Mouse (Mus musculus) fat pad, adult 2 months (tissue): Measurements from ENCODE around the gene Pick1.
"Not testable (repeated sequence)": the region's sequence is repeated elsewhere in the genome, so short reads cannot be mapped to it uniquely, and the experiment has no call there.

ENCODE experiments used
- DNase-seq: peaks from one replicate; pipeline ENCODE4 v3.0.0-alpha.2; 2011; ENCODE audit warnings: low read depth, low spot score; ENCODE audit errors: extremely low read depth

The Pick1 gene

GRCm38 (mm10) chr15:79224685-79225084, 4.3 kb upstream of the Pick1 start:
- no peak for DNase-seq

GRCm38 (mm10) chr15:79225780-79226179, 3.2 kb upstream of the Pick1 start:
- not testable (repeated sequence) for DNase-seq

GRCm38 (mm10) chr15:79235268-79235667, 6.3 kb downstream of the Pick1 start:
- DNase-seq = no peak

GRCm38 (mm10) chr15:79238036-79238435, 9.1 kb downstream of the Pick1 start:
- DNase-seq = no peak

GRCm38 (mm10) chr15:79242574-79243233, 13.7 kb downstream of the Pick1 start:
- DNase-seq = no peak

GRCm38 (mm10) chr15:79243234-79244042, 14.5 kb downstream of the Pick1 start:
- DNase-seq = no peak

- DNase-seq = no peak
Observed at GRCm38 (mm10) chr15:79244071-79244893, 15.3 kb downstream of the Pick1 start.

- no peak for DNase-seq
Observed at GRCm38 (mm10) chr15:79245321-79245720, 16.3 kb downstream of the Pick1 start.

- no peak for DNase-seq
Observed at GRCm38 (mm10) chr15:79250236-79250635, 21.3 kb downstream of the Pick1 start.

GRCm38 (mm10) chr15:79251168-79251567, 22.2 kb downstream of the Pick1 start:
- DNase-seq = no peak

- no peak for DNase-seq
Observed at GRCm38 (mm10) chr15:79251781-79252491, 23.0 kb downstream of the Pick1 start.

GRCm38 (mm10) chr15:79252580-79252979, 23.6 kb downstream of the Pick1 start:
- DNase-seq = no peak

GRCm38 (mm10) chr15:79254661-79255060, 25.7 kb downstream of the Pick1 start, which contains the start of gene Slc16a8:
TSS of gene Slc16a8 (minus strand) at chr15:79254761.
- DNase-seq = no peak

- DNase-seq = no peak
Observed at GRCm38 (mm10) chr15:79258521-79258920, 29.5 kb downstream of the Pick1 start.

GRCm38 (mm10) chr15:79261095-79261725, 32.2 kb downstream of the Pick1 start:
- DNase-seq = no peak

GRCm38 (mm10) chr15:79261757-79262156, 32.8 kb downstream of the Pick1 start:
- no peak for DNase-seq

- DNase-seq = no peak
Observed at GRCm38 (mm10) chr15:79262375-79262774, 33.4 kb downstream of the Pick1 start.

GRCm38 (mm10) chr15:79262786-79263309, 33.9 kb downstream of the Pick1 start:
- DNase-seq = no peak

GRCm38 (mm10) chr15:79263726-79264125, 34.8 kb downstream of the Pick1 start:
- DNase-seq = no peak

- no peak for DNase-seq
Observed at GRCm38 (mm10) chr15:79265384-79265783, 36.4 kb downstream of the Pick1 start.
